Mouse (Mus musculus) lung, adult 2 months (tissue): ENCODE results near the gene Defb48.

ENCODE experiments used
- CTCF ChIP-seq: fragments of 200-500 bp; IDR thresholded peaks from 2 replicates; pipeline ENCODE4 v1.5.1; 2011; ENCODE audit warnings: mild to moderate bottlenecking, low read length, control low read depth; ENCODE audit not compliant: insufficient read depth
- POLR2A ChIP-seq: fragments of 200-500 bp; IDR thresholded peaks from 2 replicates; pipeline ENCODE4 v1.6.1; 2011; ENCODE audit warnings: low read depth, mild to moderate bottlenecking, control low read depth, low read length, borderline replicate concordance; ENCODE audit errors: extremely low read depth

DNA sequence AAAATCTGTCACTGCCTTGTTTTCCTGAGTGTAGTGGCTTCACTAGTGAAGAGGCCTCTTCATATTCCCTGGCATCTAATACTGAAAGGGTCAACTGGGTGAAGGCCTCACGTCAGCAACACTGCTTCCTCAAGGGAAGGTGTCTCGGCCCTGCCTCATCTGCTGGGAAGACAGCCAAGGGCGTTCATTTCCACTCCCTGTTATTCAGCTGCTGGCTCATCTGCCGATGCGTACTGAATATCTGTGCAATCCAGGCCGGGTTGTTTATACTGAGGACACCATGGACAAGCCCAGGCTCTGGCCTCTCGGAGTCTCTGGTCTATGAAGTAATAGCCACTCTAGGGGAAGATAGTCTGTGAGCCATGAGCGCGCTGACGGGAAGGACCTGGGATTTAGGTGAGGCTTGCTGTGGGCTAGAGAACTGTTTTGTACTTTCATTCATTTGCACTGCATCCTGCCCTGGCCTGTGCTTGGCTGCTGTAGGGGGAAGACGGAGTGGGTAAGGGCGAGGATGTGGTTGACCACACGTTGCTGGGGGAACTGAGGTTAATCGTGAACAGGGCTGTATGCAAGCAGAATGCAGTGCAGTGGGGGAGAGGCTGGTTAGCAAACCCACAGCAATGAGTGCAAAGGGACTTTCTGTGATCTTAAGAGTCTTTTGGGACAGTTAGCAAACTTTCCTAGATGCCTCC, 43.8 kb downstream of the Defb48 start:
- TF ChIP-seq CTCF, result no peak
- no peak for TF ChIP-seq POLR2A
